Mouse (Mus musculus): Measurements from ENCODE around the gene D030056L22Rik. TPM values are rescaled to one million over a fixed set of nuclear protein-coding genes. Genes with fewer than 3 reads are reported as not detected.

The D030056L22Rik gene
- polyA plus RNA-seq, 1 experiment from 2014 or later = 61.2 TPM

DNA sequence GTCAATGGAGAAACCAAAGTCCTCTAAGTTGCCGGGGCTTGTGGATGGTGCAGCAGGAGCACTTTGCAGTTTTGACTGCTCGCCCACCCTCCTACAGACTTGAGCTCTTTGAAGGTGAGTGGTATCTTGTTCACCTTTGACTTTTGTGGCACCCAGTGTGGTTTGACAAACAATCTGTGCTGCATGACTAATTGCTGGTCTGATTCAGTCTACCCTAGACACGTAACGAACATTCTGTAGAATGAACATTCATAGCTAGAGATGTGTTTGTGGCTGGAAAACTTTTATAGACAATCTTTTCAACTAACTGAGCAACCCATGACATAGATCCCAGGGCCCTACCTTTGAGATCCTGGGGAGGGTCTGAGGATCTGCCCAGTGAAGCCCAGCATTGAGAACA is 34.4 kb downstream of the D030056L22Rik start:
- Histone ChIP-seq H3K27ac (no peak overlapping the region), H3K9me3 (ENCODE audit: control insufficient read depth, low read length) (no peaks in the 10 kb centered on the region), H3K27me3 (ENCODE audit: control insufficient read depth, insufficient read depth, low read length) (peaks cover 13% of the 10 kb centered on the region; the same call in 1 of the 2 replicates), H3K4me3 (replicated peaks; ENCODE audit: low read length) (no peak overlapping the region), H3K9ac (no peak overlapping the region), H3K4me2 (replicated peaks) (no peak overlapping the region), H3K4me1 (replicated peaks; ENCODE audit: control insufficient read depth, insufficient read depth, low read length) (peaks cover 6% of the 10 kb centered on the region), H3K36me3 (replicated peaks; ENCODE audit: control insufficient read depth, insufficient read depth) (no peaks in the 10 kb centered on the region)
- DNase-seq (ENCODE audit: low spot score) (no peak), ATAC-seq (ENCODE audit: low FRiP score) (no peak)
- WGBS = 94% methylated on average over 4 of the region's 4 CpGs

GRCm38 (mm10) chr19:18749598-18750339 is 36.8 kb downstream of the D030056L22Rik start, which contains the start of gene Trpm6:
TSS of gene Trpm6 (plus strand) at chr19:18749983.
- ATAC-seq (ENCODE audit: low FRiP score) (no peak), DNase-seq (ENCODE audit: low spot score) (no peak)
- peaks cover 13% of the 10 kb centered on the region; the same call in 1 of the 2 replicates for H3K27me3 ChIP-seq (ENCODE audit: control insufficient read depth, insufficient read depth, low read length)
- H3K4me1 ChIP-seq (replicated peaks; ENCODE audit: control insufficient read depth, insufficient read depth, low read length) = peaks cover 6% of the 10 kb centered on the region
- H3K4me3 ChIP-seq (replicated peaks; ENCODE audit: low read length) = peak within 1 kb of the TSS; percentile 34
- peak within 1 kb of the TSS; percentile 51; the same call in 1 of the 2 replicates for H3K9ac ChIP-seq
- H3K9me3 ChIP-seq (ENCODE audit: control insufficient read depth, low read length) = no peaks in the 10 kb centered on the region
- H3K36me3 ChIP-seq (replicated peaks; ENCODE audit: control insufficient read depth, insufficient read depth) = no peaks in the 10 kb centered on the region
- H3K27ac ChIP-seq = no peak within 1 kb of the TSS
- WGBS = 6% methylated on average over 41 of the region's 41 CpGs
- peak within 1 kb of the TSS; percentile 73 for H3K4me2 ChIP-seq (replicated peaks)

DNA sequence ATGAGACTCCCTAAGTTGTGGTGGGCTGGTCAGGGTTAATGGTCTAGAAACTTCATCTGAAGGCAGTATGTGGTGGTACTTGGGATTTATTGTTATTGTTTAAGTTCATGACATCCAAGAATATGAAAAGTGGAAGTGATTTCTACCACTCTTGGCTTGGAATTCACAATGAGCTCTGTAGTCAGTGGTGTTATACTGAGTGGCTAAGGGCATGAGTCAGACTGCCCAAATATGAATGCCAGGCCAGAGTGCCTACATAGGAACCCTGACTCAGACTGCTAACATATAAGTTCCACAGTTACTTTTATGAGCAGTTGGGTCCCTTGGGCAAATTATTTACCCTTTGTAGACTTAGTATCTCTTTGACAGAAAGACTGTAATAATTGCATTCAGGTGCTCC is 44.2 kb downstream of the D030056L22Rik start:
- Histone ChIP-seq H3K9me3 (ENCODE audit: control insufficient read depth, low read length) (no peaks in the 10 kb centered on the region), H3K27me3 (ENCODE audit: control insufficient read depth, insufficient read depth, low read length) (no peaks in the 10 kb centered on the region), H3K4me3 (replicated peaks; ENCODE audit: low read length) (no peak overlapping the region), H3K4me1 (replicated peaks; ENCODE audit: control insufficient read depth, insufficient read depth, low read length) (no peaks in the 10 kb centered on the region), H3K27ac (no peak overlapping the region), H3K9ac (no peak overlapping the region), H3K36me3 (replicated peaks; ENCODE audit: control insufficient read depth, insufficient read depth) (no peaks in the 10 kb centered on the region), H3K4me2 (replicated peaks) (no peak overlapping the region)
- DNase-seq (ENCODE audit: low spot score) (no peak), ATAC-seq (ENCODE audit: low FRiP score) (no peak)

- DNase-seq (ENCODE audit: low spot score) (no peak), ATAC-seq (ENCODE audit: low FRiP score) (no peak)
- H3K9ac ChIP-seq = no peak overlapping the region
- no peaks in the 10 kb centered on the region for H3K27me3 ChIP-seq (ENCODE audit: control insufficient read depth, insufficient read depth, low read length)
- 60% methylated on average over 4 of the region's 4 CpGs for WGBS
- no peak overlapping the region for H3K4me3 ChIP-seq (replicated peaks; ENCODE audit: low read length)
- no peak overlapping the region for H3K27ac ChIP-seq
- H3K36me3 ChIP-seq (replicated peaks; ENCODE audit: control insufficient read depth, insufficient read depth) = no peaks in the 10 kb centered on the region
- no peak overlapping the region for H3K4me2 ChIP-seq (replicated peaks)
- no peaks in the 10 kb centered on the region for H3K4me1 ChIP-seq (replicated peaks; ENCODE audit: control insufficient read depth, insufficient read depth, low read length)
- H3K9me3 ChIP-seq (ENCODE audit: control insufficient read depth, low read length) = no peaks in the 10 kb centered on the region
Measured at GRCm38 (mm10) chr19:18757706-18758105, 44.7 kb downstream of the D030056L22Rik start.

DNA sequence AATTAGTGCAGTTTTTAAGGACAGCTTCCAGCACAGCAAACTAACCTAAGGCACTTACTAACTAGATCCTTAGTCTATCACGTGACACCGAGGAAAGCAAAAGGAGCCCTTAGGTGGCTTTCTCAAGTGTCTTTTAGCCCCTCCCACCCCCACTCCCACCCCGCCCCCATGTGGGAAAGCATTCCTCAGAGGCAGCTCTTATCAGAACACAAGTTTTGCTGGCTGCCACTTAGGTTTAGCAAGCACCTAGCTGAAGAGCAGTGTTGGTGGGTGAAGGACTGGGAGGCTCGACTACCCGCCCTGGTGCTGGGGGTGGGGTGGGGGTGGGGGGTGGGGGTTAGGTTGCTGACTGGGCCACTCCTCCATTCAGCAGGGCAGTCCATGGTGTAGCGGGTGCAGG is 45.3 kb downstream of the D030056L22Rik start:
- no peak overlapping the region for H3K9ac ChIP-seq
- H3K36me3 ChIP-seq (replicated peaks; ENCODE audit: control insufficient read depth, insufficient read depth) = no peaks in the 10 kb centered on the region
- H3K4me2 ChIP-seq (replicated peaks) = no peak overlapping the region
- no peak overlapping the region for H3K4me3 ChIP-seq (replicated peaks; ENCODE audit: low read length)
- DNase-seq (ENCODE audit: low spot score) = no peak
- H3K27ac ChIP-seq = no peak overlapping the region
- no peaks in the 10 kb centered on the region for H3K27me3 ChIP-seq (ENCODE audit: control insufficient read depth, insufficient read depth, low read length)
- H3K4me1 ChIP-seq (replicated peaks; ENCODE audit: control insufficient read depth, insufficient read depth, low read length) = no peaks in the 10 kb centered on the region
- no peak for ATAC-seq (ENCODE audit: low FRiP score)
- WGBS = 38% methylated on average over 6 of the region's 6 CpGs
- no peaks in the 10 kb centered on the region for H3K9me3 ChIP-seq (ENCODE audit: control insufficient read depth, low read length)

DNA sequence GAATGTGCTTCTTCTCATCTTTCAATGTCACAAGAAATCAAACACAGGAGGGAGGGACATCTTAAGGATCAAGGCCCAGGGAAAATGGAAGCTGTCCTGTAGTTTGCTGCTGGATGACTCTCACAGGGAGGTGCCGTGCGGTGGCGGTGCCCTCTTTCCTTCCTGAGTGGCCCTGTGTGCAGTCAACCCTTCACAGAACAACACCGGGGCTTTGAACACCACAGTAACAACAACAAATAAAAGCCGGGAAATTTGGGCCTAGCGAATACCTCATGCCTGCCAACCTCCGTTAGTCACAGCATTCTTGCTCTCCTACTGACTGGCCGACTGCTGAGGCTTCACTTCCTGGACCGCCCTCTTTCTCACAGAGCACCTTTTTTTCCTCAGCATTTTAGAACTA is 45.9 kb downstream of the D030056L22Rik start:
- H3K27me3 ChIP-seq (ENCODE audit: control insufficient read depth, insufficient read depth, low read length) = no peaks in the 10 kb centered on the region
- no peak overlapping the region for H3K4me3 ChIP-seq (replicated peaks; ENCODE audit: low read length)
- no peak overlapping the region for H3K9ac ChIP-seq
- no peak overlapping the region for H3K27ac ChIP-seq
- DNase-seq (ENCODE audit: low spot score) = no peak
- H3K9me3 ChIP-seq (ENCODE audit: control insufficient read depth, low read length) = no peaks in the 10 kb centered on the region
- no peaks in the 10 kb centered on the region for H3K36me3 ChIP-seq (replicated peaks; ENCODE audit: control insufficient read depth, insufficient read depth)
- 35% methylated on average over 9 of the region's 9 CpGs for whole genome bisulfite sequencing
- H3K4me2 ChIP-seq (replicated peaks) = no peak overlapping the region
- no peak for ATAC-seq (ENCODE audit: low FRiP score)
- no peaks in the 10 kb centered on the region for H3K4me1 ChIP-seq (replicated peaks; ENCODE audit: control insufficient read depth, insufficient read depth, low read length)

GRCm38 (mm10) chr19:18766399-18766798 is 53.4 kb downstream of the D030056L22Rik start:
- WGBS = 88% methylated on average over 5 of the region's 5 CpGs
- no peak for ATAC-seq (ENCODE audit: low FRiP score)

More at GRCm38 (mm10) chr19:18766399-18766798, 53.4 kb downstream of the D030056L22Rik start:
- Histone ChIP-seq H3K27ac (no peak overlapping the region), H3K4me2 (replicated peaks) (no peak overlapping the region), H3K9me3 (ENCODE audit: control insufficient read depth, low read length) (no peaks in the 10 kb centered on the region), H3K4me1 (replicated peaks; ENCODE audit: control insufficient read depth, insufficient read depth, low read length) (no peaks in the 10 kb centered on the region), H3K4me3 (replicated peaks; ENCODE audit: low read length) (no peak overlapping the region), H3K27me3 (ENCODE audit: control insufficient read depth, insufficient read depth, low read length) (no peaks in the 10 kb centered on the region), H3K9ac (no peak overlapping the region), H3K36me3 (replicated peaks; ENCODE audit: control insufficient read depth, insufficient read depth) (no peaks in the 10 kb centered on the region)
- DNase-seq (ENCODE audit: low spot score) = no peak

Other genes with a start within 250 kb of the D030056L22Rik start
- 51.8 and 54.3 TPM in 2 replicates for gene Ostf1, start 81.4 kb upstream of the D030056L22Rik start, polyA plus RNA-seq (2014; fragmentation: Nextera tagmentation; extraction: Ambion mirVana)
- gene Nmrk1, start 81.2 kb upstream of the D030056L22Rik start, polyA plus RNA-seq (2014; fragmentation: Nextera tagmentation; extraction: Ambion mirVana) = 6.2 and 6.6 TPM in 2 replicates
- gene Carnmt1, start 42.4 kb upstream of the D030056L22Rik start, polyA plus RNA-seq (2014; fragmentation: Nextera tagmentation; extraction: Ambion mirVana) = 15.4 and 16.1 TPM in 2 replicates
- 0.44 and 0.51 TPM in 2 replicates for gene Trpm6, start 36.8 kb downstream of the D030056L22Rik start, polyA plus RNA-seq (2014; fragmentation: Nextera tagmentation; extraction: Ambion mirVana)